Mouse (Mus musculus) cortical plate, adult 2 months (tissue): ENCODE measurements around the gene Pfkfb4.
A peak's percentile ranks its signal among the peaks of the same experiment; 100 is the strongest.

ENCODE experiments used
- CTCF ChIP-seq: fragments of 200-500 bp; IDR thresholded peaks from 2 replicates; pipeline ENCODE4 v1.5.1; 2011; ENCODE audit warnings: mild to moderate bottlenecking, control low read depth, low read length; ENCODE audit not compliant: insufficient read depth; ENCODE audit errors: extremely low read depth
- POLR2A ChIP-seq: fragments of 200-500 bp; IDR thresholded peaks from 2 replicates; pipeline ENCODE4 v1.6.1; 2011; ENCODE audit warnings: mild to moderate bottlenecking, low read length, control low read depth; ENCODE audit not compliant: insufficient read depth; ENCODE audit errors: extremely low read depth

- peak; percentile 87 for TF ChIP-seq POLR2A
- no peak for TF ChIP-seq CTCF
Observed at GRCm38 (mm10) chr9:109054712-109055111, 63.1 kb downstream of the Pfkfb4 start.
